Mouse (Mus musculus) kidney, adult 2 months (tissue): ENCODE measurements at regions not wholly inside any gene's neighbourhood (a gene's known extent, or its start where the extent isn't known, plus 50 kb on each side); places are given as distances from the start of the nearest gene placed in this dataset.

Experiments
- DNase-seq: peaks from one replicate; pipeline ENCODE4 v3.0.0; 2021
- H3K27ac ChIP-seq: fragments of 200-500 bp; 2 replicates; pipeline ENCODE4 v1.5.1; 2012; ENCODE audit warnings: low read depth, low read length, control low read depth, inconsistent platforms; ENCODE audit not compliant: insufficient read depth
- H3K27me3 ChIP-seq: fragments of 200-500 bp; replicated peaks from 2 replicates; pipeline ENCODE4 v1.6.1; 2012; ENCODE audit warnings: mild to moderate bottlenecking, moderate library complexity, low read length, inconsistent platforms; ENCODE audit not compliant: control insufficient read depth, insufficient read depth
- H3K36me3 ChIP-seq: fragments of 200-500 bp; 2 replicates; pipeline ENCODE4 v1.6.1; 2012; ENCODE audit warnings: mild to moderate bottlenecking, moderate library complexity, low read length, inconsistent platforms; ENCODE audit not compliant: control insufficient read depth, insufficient read depth
- H3K4me1 ChIP-seq: fragments of 200-500 bp; 2 replicates; pipeline ENCODE4 v1.6.1; 2011; ENCODE audit warnings: low read length; ENCODE audit not compliant: control insufficient read depth, insufficient read depth
- H3K4me3 ChIP-seq: fragments of 200-500 bp; 2 replicates; pipeline ENCODE4 v1.5.1; 2011; ENCODE audit warnings: mild to moderate bottlenecking, low read depth, low read length, control low read depth; ENCODE audit not compliant: insufficient read depth
- CTCF ChIP-seq: fragments of 200-500 bp; conservative IDR thresholded peaks from 2 replicates; pipeline ENCODE4 v1.5.1; 2011; ENCODE audit warnings: low read depth, mild to moderate bottlenecking, control low read depth, low read length, moderate library complexity, mixed read lengths; ENCODE audit not compliant: insufficient read depth, insufficient read length
- POLR2A ChIP-seq: fragments of 200-500 bp; IDR thresholded peaks from one replicate; pipeline ENCODE4 v1.6.1; 2011; ENCODE audit warnings: low read depth, low read length, control low read depth
- WGBS: fragments of 180-500 bp; shearing (Covaris S2); methylation state at CpG from one replicate; pipeline ENCODE4 v1.1.7; 2018; 5-methylcytosine and 5-hydroxymethylcytosine counted together

DNA sequence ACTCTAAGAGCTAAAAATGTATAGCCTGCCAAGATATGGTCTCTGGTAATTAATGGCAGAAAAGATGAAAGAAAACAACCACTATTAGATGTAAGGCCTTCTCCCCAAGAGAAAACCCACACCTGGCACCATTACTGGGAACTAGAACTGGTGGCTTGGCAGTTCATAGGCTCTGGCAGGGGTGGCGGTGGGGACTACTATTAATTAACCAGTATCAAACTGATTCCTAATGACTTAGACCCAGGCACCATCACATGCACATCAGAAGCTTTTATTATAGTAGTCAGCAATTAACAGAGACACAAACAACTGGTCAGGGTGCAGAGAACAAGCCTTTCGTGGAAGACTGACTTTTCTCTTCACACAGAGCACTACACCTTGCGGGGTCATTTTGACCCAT lies 296.0 kb downstream of the Etaa1 start:
- WGBS: 44% methylated on average over 3 of the region's 3 CpGs
- peak; percentile 15 for DNase-seq
- no peak overlapping the region for H3K27ac ChIP-seq
- H3K4me3 ChIP-seq: no peak overlapping the region
- TF ChIP-seq CTCF (no peak), POLR2A (no peak)
- H3K4me1 ChIP-seq: no peaks in the 10 kb centered on the region
- no peaks in the 10 kb centered on the region for H3K36me3 ChIP-seq
- H3K27me3 ChIP-seq: no peaks in the 10 kb centered on the region; the same call in 1 of the 2 replicates

DNA sequence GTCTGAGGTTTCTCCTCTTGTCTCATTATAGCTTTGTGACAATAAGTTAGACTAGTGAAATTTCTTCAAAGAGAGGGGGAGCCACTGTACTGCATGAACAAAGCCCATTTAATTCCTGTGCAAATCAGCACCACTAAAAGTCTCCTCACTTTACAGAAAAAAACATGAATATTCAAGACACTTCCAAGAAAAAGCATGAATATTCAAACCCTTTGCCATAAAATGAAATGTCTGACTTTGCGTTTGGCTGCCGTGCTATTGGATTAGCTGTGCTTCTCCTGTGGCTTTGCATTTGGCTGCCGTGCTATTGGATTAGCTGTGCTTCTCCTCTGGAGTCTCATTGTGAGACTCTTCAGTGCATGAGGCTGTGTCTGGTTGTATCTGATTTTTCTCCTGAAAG lies 295.4 kb downstream of the Etaa1 start:
- no peaks in the 10 kb centered on the region; the same call in 1 of the 2 replicates for H3K27me3 ChIP-seq
- H3K4me3 ChIP-seq: no peak overlapping the region
- H3K27ac ChIP-seq: no peak overlapping the region
- 67% methylated on average over 3 of the region's 3 CpGs for WGBS
- DNase-seq: no peak
- TF ChIP-seq CTCF (no peak), POLR2A (no peak)
- H3K4me1 ChIP-seq: no peaks in the 10 kb centered on the region
- H3K36me3 ChIP-seq: no peaks in the 10 kb centered on the region

DNA sequence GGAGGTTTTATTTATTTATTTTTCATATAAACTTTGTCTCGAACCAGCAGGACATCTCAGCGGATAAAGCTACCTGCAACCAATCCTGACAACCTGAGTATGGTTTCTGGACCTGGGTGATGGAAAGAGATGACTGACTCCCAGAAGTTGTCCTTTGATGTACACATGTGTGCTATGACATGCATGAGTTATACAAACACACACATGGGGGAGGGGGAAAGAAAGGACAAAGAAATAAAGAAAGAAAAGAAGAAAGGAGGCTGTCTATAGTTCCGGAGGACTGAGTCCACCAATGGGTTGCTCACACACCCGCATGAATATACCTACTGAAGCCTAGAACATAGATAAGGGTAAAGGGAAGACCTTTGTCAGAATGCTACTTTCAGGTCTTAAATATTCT lies 295.0 kb downstream of the Etaa1 start:
- Histone ChIP-seq H3K27ac (no peak overlapping the region), H3K4me3 (no peak overlapping the region), H3K4me1 (no peaks in the 10 kb centered on the region), H3K27me3 (no peaks in the 10 kb centered on the region; the same call in 1 of the 2 replicates), H3K36me3 (no peaks in the 10 kb centered on the region)
- no peak for TF ChIP-seq CTCF
- TF ChIP-seq POLR2A: no peak
- WGBS: 91% methylated on average over 4 of the region's 4 CpGs
- DNase-seq: no peak

DNA sequence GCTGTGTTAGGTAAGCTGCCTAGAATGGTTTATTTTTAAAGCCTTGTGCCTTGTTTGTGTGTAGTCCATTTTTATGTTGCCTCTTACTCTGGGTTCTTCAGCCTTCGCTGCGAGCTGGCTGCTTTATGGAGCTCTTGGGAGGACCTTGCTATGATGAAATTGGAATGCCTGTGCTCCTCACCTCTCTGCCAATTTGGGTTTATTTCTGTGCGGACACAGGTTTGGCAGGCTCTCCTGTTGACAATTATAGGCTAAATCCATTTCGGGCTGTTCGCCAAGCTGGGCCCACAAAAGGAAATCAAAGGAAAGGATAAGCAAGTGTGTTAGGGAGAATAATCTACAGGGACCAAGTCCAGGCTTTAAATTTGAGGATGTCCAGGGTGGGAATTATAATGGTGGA lies 289.8 kb downstream of the Etaa1 start:
- WGBS: 77% methylated on average over 5 of the region's 5 CpGs
- H3K27ac ChIP-seq: no peak overlapping the region
- TF ChIP-seq CTCF (no peak), POLR2A (no peak)
- peak; percentile 3 for DNase-seq
- H3K36me3 ChIP-seq: no peaks in the 10 kb centered on the region
- no peak overlapping the region for H3K4me3 ChIP-seq
- H3K4me1 ChIP-seq: no peaks in the 10 kb centered on the region
- H3K27me3 ChIP-seq: no peaks in the 10 kb centered on the region

DNA sequence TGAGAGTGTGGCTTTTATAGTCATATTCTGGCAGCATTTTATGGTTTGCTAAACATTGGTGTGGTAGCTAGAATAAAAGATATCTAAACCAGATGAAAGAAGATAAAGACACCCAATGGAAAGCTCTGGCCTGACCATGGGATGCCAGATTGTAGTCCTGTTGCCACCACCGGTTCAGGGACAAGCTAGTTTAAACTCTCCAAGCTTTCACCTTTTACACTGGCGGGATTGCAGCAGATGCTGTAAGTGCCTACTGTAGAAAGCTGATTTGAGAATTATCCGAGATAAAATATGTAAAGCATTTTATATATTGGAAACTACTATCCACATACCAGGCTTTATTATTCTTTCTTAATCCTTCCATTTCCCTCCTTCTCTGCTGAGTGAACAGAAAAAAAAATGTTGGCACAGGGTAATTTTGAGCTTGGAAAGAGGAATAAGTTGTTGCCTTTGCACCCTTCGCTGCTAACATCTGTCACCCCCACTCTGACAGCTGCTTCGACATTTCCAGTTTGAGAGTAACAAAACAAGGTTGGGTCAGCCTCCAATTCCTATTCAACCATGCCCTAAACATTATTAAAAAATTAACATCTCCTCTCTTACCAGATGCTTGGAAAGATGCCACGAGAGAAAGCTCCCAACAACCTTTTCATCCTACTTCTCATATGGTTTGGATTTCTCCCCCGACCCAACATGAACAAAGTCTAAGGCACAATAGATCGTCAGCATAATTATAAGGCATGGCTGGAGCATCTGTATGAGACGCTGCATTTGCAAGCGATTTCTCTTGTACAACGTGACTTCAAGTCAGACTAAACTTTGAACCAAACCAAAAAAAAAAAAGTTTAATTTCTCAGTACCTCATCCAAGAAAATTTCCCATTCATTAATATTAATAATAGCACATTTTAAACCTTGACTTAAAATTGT lies 287.8 kb downstream of the Etaa1 start:
- 66% methylated on average over 11 of the region's 11 CpGs for WGBS
- DNase-seq: no peak
- H3K4me3 ChIP-seq: no peak overlapping the region
- no peak overlapping the region for H3K27ac ChIP-seq
- TF ChIP-seq POLR2A (no peak), CTCF (no peak)
- H3K4me1 ChIP-seq: no peaks in the 10 kb centered on the region
- no peaks in the 10 kb centered on the region for H3K27me3 ChIP-seq
- no peaks in the 10 kb centered on the region for H3K36me3 ChIP-seq

DNA sequence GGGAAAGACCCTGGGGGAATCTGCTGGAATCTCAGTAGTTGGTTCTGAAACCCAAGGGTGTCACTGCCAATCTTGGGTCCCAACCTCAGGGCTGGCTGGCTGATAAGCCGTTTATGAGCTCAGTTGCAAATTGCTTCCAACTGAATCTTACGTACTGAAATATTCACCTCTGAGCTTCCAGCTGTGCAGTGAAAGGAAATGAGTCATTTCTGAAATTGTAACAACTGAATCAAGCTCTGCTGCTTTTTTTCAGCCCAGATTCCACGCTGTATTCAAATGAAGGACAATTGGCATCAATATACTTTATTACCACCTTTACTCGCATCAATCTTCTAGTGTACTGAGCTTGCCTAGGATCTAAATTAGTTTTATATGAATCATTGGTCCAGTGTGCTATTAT lies 272.7 kb downstream of the Etaa1 start:
- Histone ChIP-seq H3K27ac (no peak overlapping the region), H3K36me3 (no peaks in the 10 kb centered on the region), H3K4me1 (no peaks in the 10 kb centered on the region), H3K27me3 (no peaks in the 10 kb centered on the region), H3K4me3 (no peak overlapping the region)
- WGBS: 54% methylated on average over 4 of the region's 4 CpGs
- DNase-seq: no peak
- TF ChIP-seq CTCF: no peak
- no peak for TF ChIP-seq POLR2A

DNA sequence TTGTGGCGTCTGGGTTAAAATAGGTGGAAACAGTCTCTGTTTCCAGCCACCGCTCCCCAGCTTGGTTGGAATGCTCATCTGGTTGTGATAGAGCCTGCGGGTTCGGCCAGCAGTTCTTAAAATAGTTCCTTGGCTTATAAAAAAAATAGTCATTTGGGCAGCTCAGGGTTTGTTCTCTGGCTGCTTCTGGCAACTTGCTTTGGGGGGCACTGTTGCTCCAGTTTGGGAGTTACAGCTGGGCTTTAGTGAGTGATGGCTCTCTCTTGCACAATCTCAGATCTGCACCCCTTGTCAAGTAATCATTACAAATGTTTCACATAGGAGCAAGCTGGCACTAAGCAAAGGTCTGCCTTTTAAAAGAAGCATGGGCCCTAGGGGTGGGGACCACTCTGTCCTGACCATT lies 268.0 kb downstream of the Etaa1 start:
- TF ChIP-seq POLR2A (no peak), CTCF (peak; percentile 64)
- WGBS: 21% methylated on average over 4 of the region's 4 CpGs
- Histone ChIP-seq H3K36me3 (no peaks in the 10 kb centered on the region), H3K27me3 (no peaks in the 10 kb centered on the region), H3K4me3 (no peak overlapping the region), H3K27ac (no peak overlapping the region), H3K4me1 (no peaks in the 10 kb centered on the region)
- peak; percentile 44 for DNase-seq
